Mouse (Mus musculus) embryonic fibroblast, embryonic 13.5 days (primary cell): ENCODE results near the gene Rpl36a-ps1. TPM values are rescaled to one million over a fixed set of nuclear protein-coding genes. Genes with fewer than 3 reads are reported as not detected.
"Not testable (repeated sequence)": the region's sequence is repeated elsewhere in the genome, so short reads cannot be mapped to it uniquely, and the experiment has no call there.

ENCODE experiments used
- H3K27ac ChIP-seq: 2 replicates; pipeline ENCODE4 v1.5.1; 2012; ENCODE audit warnings: low read length, control low read depth, inconsistent platforms; ENCODE audit not compliant: insufficient read depth
- H3K4me1 ChIP-seq: 2 replicates; pipeline ENCODE4 v1.6.1; 2011; ENCODE audit warnings: low read length; ENCODE audit not compliant: control insufficient read depth, insufficient read depth
- H3K4me3 ChIP-seq: 2 replicates; pipeline ENCODE4 v1.5.1; 2011; ENCODE audit warnings: mild to moderate bottlenecking, control low read depth, low read length; ENCODE audit not compliant: insufficient read depth
- CTCF ChIP-seq: IDR thresholded peaks from 2 replicates; pipeline ENCODE4 v1.5.1; 2011; ENCODE audit warnings: mild to moderate bottlenecking, control low read depth, low read length, moderate library complexity, borderline replicate concordance; ENCODE audit not compliant: insufficient read depth
- POLR2A ChIP-seq: IDR thresholded peaks from 2 replicates; pipeline ENCODE4 v1.6.1; 2011; ENCODE audit warnings: low read depth, mild to moderate bottlenecking, control low read depth, low read length, moderate library complexity
- polyA plus RNA-seq: library from polyadenylated mRNA; stranded (reverse); fragments of >200 nt; gene quantifications from 2 replicates; pipeline ENCODE4 v1.2.4, GENCODE M21; 2011; ENCODE audit warnings: low read depth; ENCODE audit not compliant: missing spikeins, insufficient read length

Rpl36a-ps1 gene
- 7.9 and 11.7 TPM in 2 replicates for polyA plus RNA-seq

DNA sequence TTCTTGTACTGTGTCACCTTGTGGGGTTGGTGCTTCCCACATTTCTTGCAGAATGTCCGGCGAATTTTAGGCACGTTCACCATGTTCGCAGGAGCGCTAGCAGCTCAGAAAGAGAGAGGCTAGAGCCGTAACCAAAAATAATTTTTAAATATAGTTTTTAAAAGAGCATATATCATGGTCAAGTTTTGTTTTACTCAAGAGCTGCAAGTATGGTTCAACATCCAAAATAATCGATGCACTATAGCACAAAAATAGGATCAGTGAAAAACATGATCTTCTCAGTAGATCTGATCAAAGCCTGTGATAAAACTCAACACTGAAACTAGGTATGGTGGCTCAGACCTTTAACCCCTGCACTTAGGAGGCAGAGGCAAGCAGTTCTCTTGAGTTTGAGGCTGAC lies at the start of gene Rpl36a-ps1:
Gene Rpl36a-ps1, minus strand, starts transcription at position 101 of the 400 bp plus-strand sequence.
- Histone ChIP-seq H3K4me3 (no peak within 1 kb of the TSS), H3K27ac (no peak within 1 kb of the TSS), H3K4me1 (no peaks in the 10 kb centered on the region)
- no peak for TF ChIP-seq CTCF
- no peak for TF ChIP-seq POLR2A

DNA sequence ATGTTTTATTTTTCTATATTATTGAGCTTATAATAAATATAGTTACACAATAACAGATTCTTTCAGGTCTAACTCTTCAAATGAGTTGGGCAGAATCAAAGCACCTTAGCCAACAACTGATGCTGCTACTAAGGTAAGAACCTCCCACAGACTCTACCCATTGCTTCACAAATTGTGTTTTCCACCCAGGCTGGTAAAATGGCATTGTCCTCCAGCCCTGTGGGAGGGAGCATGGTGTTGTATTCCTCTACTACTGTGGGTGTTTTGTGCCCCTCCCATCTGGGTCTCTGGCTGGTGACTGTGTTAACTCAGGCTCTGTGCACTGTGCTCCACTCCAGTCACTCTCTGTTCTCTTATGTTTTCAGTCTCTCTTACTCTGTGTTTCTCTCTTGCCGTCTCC lies 49.4 kb upstream of the Rpl36a-ps1 start:
- TF ChIP-seq CTCF (no peak), POLR2A (no peak)
- Histone ChIP-seq H3K4me1 (no peaks in the 10 kb centered on the region), H3K27ac (no peak overlapping the region), H3K4me3 (no peak overlapping the region)

DNA sequence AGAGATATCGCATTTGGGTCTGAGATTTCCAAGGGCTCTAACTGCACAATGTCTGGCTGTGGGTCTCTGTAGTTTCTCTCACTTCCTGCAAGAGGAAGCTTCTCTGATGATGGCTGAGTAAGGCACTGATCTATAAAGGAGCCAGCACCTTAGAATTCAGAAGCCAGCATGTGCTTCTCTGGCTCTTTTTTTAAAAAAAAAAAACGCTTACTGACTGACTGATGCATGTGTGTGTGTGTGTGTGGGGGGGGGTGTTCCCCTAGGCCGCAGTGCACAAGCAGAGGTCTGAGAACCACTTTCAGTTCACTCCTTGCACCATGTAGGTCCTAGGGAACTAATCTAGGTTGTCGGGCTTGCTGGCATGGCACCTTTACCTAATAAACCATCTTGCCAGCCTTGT lies 47.3 kb upstream of the Rpl36a-ps1 start:
- H3K4me3 ChIP-seq, result no peak overlapping the region
- no peak overlapping the region for H3K27ac ChIP-seq
- H3K4me1 ChIP-seq, result peaks cover 8% of the 10 kb centered on the region; the same call in 1 of the 2 replicates
- TF ChIP-seq CTCF (no peak), POLR2A (no peak)

DNA sequence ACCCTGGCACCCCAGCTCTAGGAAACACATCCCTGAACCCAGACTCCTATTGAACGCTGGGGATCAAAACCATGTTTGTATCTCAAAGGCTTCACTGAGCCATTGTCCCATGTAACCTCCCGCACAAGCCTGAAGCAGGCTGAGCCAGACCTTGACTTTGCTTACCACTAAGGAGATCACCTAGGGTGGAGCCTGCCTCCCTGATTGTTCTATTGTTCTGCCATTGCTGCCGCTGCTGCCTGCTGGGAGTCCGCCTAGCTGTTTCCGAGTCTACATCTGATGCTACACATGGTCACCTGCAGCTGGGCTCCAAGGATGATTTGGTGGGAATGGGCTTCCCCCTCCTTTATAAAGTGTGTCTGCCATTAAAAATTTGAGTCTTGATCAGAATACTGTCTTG lies 45.2 kb upstream of the Rpl36a-ps1 start:
- not testable (repeated sequence) for H3K4me1 ChIP-seq, H3K4me3 ChIP-seq, H3K27ac ChIP-seq

DNA sequence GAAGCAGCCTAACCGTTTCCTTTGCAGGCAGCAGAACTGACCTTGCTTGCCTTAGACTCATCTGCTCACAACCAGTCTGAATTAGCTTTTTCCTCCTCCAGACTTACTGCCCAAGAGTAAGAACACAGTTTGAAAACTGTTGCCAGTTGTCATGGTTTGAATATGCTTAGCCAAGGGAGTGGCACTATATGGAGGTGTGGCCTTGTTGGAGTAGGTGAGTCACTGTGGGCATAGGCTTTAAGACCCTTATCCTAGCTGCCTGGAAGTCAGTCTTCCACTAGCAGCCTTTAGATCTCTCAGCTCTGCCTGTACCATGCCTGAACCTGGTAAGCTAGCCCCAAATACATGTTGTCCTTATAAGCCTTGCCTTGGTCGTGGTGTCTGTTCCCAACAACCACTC lies 43.6 kb upstream of the Rpl36a-ps1 start:
- TF ChIP-seq CTCF (no peak), POLR2A (no peak)
- Histone ChIP-seq H3K4me1 (peaks cover 8% of the 10 kb centered on the region; the same call in 1 of the 2 replicates), H3K27ac (no peak overlapping the region), H3K4me3 (no peak overlapping the region)

DNA sequence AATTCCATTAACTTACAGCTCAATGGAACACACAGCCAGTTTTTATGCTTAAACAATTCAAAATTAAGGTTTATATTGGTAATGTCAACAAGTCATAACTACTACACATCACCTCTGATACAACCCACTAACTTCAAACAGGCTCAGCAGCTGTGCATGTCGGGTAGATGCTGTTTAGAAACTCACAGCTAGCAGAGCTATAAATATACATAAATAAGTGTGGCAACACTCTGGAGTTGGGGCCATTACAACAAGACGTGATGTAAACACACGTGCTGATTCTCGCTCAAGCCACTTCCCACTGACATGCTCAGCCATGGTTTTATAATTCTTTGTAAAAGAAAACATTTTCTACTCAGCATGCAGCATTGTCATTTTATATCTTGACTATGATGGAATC lies 41.9 kb upstream of the Rpl36a-ps1 start:
- Histone ChIP-seq H3K4me1 (peaks cover 8% of the 10 kb centered on the region; the same call in 1 of the 2 replicates), H3K4me3 (no peak overlapping the region), H3K27ac (no peak overlapping the region)
- no peak for TF ChIP-seq CTCF
- TF ChIP-seq POLR2A, result no peak

DNA sequence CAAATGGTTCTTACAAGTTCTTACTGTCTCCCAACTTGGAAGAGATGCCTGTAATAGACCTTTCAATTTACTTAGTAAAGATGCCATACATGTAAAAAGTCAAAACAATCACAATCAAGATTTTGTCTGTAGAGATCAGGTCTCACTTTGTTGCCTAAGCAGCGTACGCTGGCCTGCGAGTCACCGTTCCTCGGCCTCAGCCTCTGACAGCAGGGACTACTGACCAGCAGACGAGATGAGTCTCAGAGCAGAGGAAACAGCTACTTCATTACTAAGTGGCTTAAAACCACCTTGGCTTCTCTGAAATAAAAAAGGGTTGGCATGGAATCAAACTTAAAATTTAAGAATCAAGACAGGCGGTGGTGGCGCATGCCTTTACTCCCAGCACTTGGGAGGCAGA lies 40.7 kb upstream of the Rpl36a-ps1 start:
- not testable (repeated sequence) for H3K4me1 ChIP-seq, H3K27ac ChIP-seq

DNA sequence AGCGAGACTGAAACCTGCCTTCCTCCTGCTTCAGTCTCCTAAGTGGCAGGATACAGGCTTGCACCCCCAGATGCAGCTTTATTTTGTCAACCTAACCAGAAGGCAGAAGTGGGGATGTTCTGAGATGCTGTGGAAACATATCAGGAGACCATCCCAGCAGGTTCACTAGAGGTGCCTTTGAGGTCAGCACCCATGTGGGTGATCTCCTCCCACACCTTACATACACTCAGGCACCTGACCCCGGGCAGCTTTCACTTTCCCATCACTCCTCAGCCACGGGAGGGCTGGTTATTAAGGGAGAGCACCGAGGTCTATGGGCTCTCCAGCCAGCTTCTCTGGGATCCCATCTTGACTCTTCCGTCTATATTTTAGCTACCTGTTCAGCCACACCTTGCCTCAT lies 38.5 kb upstream of the Rpl36a-ps1 start:
- Histone ChIP-seq H3K4me1 (0 out of 2 replicates have a peak, but pooled peaks cover 3% of the 10 kb centered on the region), H3K27ac (no peak overlapping the region), H3K4me3 (no peak overlapping the region)
- TF ChIP-seq CTCF (no peak), POLR2A (no peak)

More for the DNA sequence above, 40.7 kb upstream of the Rpl36a-ps1 start:
- not testable (repeated sequence) for H3K4me3 ChIP-seq

DNA sequence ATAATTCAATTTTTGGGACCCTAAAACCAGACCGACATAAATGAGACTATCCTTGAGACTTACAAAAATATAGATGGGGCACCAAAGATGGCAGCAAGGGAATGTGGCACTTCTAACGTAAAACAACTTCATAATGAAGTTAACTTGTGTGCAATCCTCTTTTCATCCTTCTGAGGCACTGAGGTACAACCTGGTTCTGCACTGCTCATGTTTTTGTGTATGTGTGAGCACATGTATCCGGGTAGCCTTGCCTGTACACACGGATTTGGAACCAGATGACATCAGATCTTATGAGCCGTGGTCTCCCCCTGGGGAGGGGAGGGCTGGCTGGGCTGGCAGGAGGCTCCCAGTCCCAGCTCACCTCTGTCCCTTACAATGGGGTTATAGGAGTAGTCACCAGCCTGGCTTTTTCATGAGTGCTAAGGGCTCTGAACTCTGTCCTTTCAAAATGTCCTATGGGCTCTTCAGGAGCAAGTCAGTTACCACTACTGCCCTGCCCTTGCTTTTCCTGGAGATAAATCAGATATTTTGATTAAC lies 37.3 kb upstream of the Rpl36a-ps1 start:
- Histone ChIP-seq H3K4me1 (no peaks in the 10 kb centered on the region), H3K27ac (no peak overlapping the region)

DNA sequence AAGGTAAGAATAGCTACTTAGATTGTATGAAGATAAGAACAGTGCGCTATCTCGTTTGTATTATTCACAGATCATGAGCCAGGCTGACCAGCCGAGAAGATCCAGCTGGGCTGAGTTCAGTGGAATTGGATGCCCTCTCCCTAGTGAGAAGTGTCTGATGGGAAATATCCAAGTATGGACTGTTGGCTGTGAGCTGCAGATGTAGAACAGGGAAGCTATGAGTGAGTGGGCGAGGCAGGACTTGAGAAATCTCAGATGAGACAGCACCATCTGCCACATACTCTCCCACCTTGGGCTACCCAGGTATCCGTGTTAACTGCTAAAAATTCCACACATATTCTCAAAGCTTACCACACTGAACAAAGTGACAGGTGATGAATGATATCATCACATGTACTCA lies 35.9 kb upstream of the Rpl36a-ps1 start:
- H3K27ac ChIP-seq, result no peak overlapping the region

More for the DNA sequence above, 37.3 kb upstream of the Rpl36a-ps1 start:
- no peak overlapping the region for H3K4me3 ChIP-seq
- TF ChIP-seq POLR2A, result no peak
- no peak for TF ChIP-seq CTCF

More for the DNA sequence above, 35.9 kb upstream of the Rpl36a-ps1 start:
- Histone ChIP-seq H3K4me3 (no peak overlapping the region), H3K4me1 (no peaks in the 10 kb centered on the region)
- no peak for TF ChIP-seq POLR2A
- TF ChIP-seq CTCF, result no peak
